Mouse (Mus musculus) hindbrain, postnatal 0 days (tissue): Measurements from ENCODE around the gene 1700016D06Rik. TPM values are rescaled to one million over a fixed set of nuclear protein-coding genes. Genes with fewer than 3 reads are reported as not detected.

Experiments used
- ATAC-seq: fragments of 200-750 bp; cut with Nextera tagmentation; 2 replicates; pipeline ENCODE4 v1.8.0; 2017; ENCODE audit warnings: mild to moderate bottlenecking, moderate TSS enrichment, moderate library complexity
- DNase-seq: peaks from one replicate; pipeline ENCODE4 v3.0.0-alpha.2; 2015; ENCODE audit warnings: low spot score
- H3K27ac ChIP-seq: fragments of 300-500 bp; sonication (generic); 2 replicates; pipeline ENCODE4 v1.5.1; 2014; ENCODE audit warnings: mild to moderate bottlenecking
- H3K27me3 ChIP-seq: fragments of 300-500 bp; sonication (generic); 2 replicates; pipeline ENCODE4 v1.6.1; 2014; ENCODE audit warnings: low read length, mixed read lengths; ENCODE audit not compliant: insufficient read depth
- H3K36me3 ChIP-seq: fragments of 300-500 bp; sonication (generic); 2 replicates; pipeline ENCODE4 v1.6.1; 2014; ENCODE audit warnings: low read length, mixed read lengths; ENCODE audit not compliant: insufficient read depth
- H3K4me1 ChIP-seq: fragments of 300-500 bp; sonication (generic); 2 replicates; pipeline ENCODE4 v1.6.1; 2014; ENCODE audit warnings: antibody characterized with exemption, low read length, mixed read lengths; ENCODE audit not compliant: insufficient read depth
- H3K4me2 ChIP-seq: fragments of 300-500 bp; sonication (generic); 2 replicates; pipeline ENCODE4 v1.6.1; 2014; ENCODE audit warnings: low read depth, mild to moderate bottlenecking, low read length, moderate library complexity, mixed read lengths
- H3K4me3 ChIP-seq: fragments of 300-500 bp; sonication (generic); 2 replicates; pipeline ENCODE4 v1.5.1; 2014; ENCODE audit warnings: low read length
- H3K9ac ChIP-seq: fragments of 300-500 bp; sonication (generic); replicated peaks from 2 replicates; pipeline ENCODE4 v1.6.1; 2014; ENCODE audit warnings: mild to moderate bottlenecking, low read length, moderate library complexity, mixed read lengths
- H3K9me3 ChIP-seq: fragments of 300-500 bp; sonication (generic); 2 replicates; pipeline ENCODE4 v1.6.1; 2016; ENCODE audit warnings: low read length, mixed read lengths
- CTCF ChIP-seq: IDR thresholded peaks from 2 replicates; pipeline ENCODE4 v1.5.1; 2016; ENCODE audit warnings: antibody characterized with exemption, control low read depth, low read depth
- WGBS: fragments of 180-500 bp; shearing (Covaris S2); extraction: QIAGEN DNeasy Blood & Tissue Kit; methylation state at CpG from one replicate; pipeline ENCODE4 v1.1.7; 2014; 5-methylcytosine and 5-hydroxymethylcytosine counted together
- microRNA-seq, 2 experiments: library from miRNA; unstranded; fragments of <30 nt; microRNA quantifications; one replicate each; pipeline ENCODE4; 2016
- polyA plus RNA-seq: library from polyadenylated mRNA; unstranded; fragments of >200 nt; fragmentation: Nextera tagmentation; extraction: Ambion mirVana; gene quantifications from 2 replicates; pipeline ENCODE4 v1.2.1, GENCODE M21; 2015
- total RNA-seq: library from RNA; depleted of rRNA; stranded (reverse); fragments of >200 nt; gene quantifications from 2 replicates; pipeline ENCODE4 v1.2.3, GENCODE M21; 2014; rRNA removed

1700016D06Rik gene
- total and polyA plus RNA-seq, 2 experiments from 2014 or later = not detected

DNA sequence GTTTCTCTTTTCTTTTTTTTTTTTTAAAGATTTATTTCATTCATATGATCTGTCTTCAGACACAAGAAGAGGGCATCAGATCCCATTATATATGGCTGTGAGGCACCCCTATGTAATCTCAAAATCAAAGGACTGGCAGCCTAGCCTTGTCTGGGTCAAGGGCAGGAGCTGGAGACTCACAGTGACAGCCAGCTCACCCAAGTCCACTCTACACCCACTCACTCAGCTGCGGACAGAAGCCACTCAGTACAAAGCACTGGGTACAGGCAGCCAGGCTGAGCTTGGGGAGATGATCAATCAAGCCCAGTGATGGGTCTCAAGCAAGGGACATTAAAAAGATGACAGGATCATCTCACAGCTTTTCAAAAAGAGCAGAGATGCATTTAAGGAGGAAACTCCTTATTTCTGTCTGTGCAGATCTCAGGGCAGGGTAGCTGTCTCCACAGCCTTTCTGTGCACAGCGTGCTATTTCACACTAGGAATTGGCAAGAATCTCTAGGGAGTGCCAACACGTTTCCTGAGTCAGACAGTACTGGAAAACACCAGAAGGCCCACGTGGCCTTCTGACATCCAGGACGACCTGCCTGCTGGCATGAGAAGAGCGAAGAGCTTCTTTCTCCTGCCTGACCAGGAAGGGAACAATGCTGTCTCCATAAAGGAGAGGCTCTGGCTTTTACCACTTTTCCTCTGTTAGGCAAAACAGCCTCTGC lies 86.6 kb downstream of the 1700016D06Rik start:
- Histone ChIP-seq H3K9me3 (no peaks in the 10 kb centered on the region), H3K9ac (no peak overlapping the region), H3K4me1 (no peaks in the 10 kb centered on the region), H3K27ac (no peak overlapping the region), H3K27me3 (no peaks in the 10 kb centered on the region), H3K4me2 (no peak overlapping the region), H3K36me3 (peaks cover 39% of the 10 kb centered on the region), H3K4me3 (no peak overlapping the region)
- ATAC-seq (no peak), DNase-seq (no peak)
- TF ChIP-seq CTCF = no peak
- WGBS = 65% methylated on average over 6 of the region's 6 CpGs

- Histone ChIP-seq H3K4me1 (no peaks in the 10 kb centered on the region), H3K9ac (no peak overlapping the region), H3K4me3 (no peak overlapping the region), H3K9me3 (no peaks in the 10 kb centered on the region), H3K36me3 (peaks cover 23% of the 10 kb centered on the region), H3K4me2 (no peak overlapping the region), H3K27ac (no peak overlapping the region), H3K27me3 (no peaks in the 10 kb centered on the region)
- WGBS = 96% methylated on average over 9 of the region's 9 CpGs
- DNase-seq (no peak), ATAC-seq (no peak)
- no peak for TF ChIP-seq CTCF
Measured at GRCm38 (mm10) chr8:11608848-11609247, 92.0 kb downstream of the 1700016D06Rik start.

Small RNAs within 50 kb of the gene (microRNA-seq; reads per million reads assigned to microRNA genes)
- 0.18 to 0.36 reads per million in 2 experiments for gene Mir7238

Other genes with a start within 250 kb of the 1700016D06Rik start
- gene Rab20, start 222.4 kb downstream of the 1700016D06Rik start, total RNA-seq = 0.58 and 4.7 TPM in 2 replicates
- 2.2 and 3.1 TPM in 2 replicates for gene Rab20, start 222.4 kb downstream of the 1700016D06Rik start, polyA plus RNA-seq
- 86.9 and 115 TPM in 2 replicates for gene Naxd, start 203.6 kb downstream of the 1700016D06Rik start, total RNA-seq
- 125 and 129 TPM in 2 replicates for gene Naxd, start 203.6 kb downstream of the 1700016D06Rik start, polyA plus RNA-seq
- gene Cars2, start 150.3 kb downstream of the 1700016D06Rik start, total RNA-seq = 42.6 and 58.0 TPM in 2 replicates
- 19.3 and 20.7 TPM in 2 replicates for gene Cars2, start 150.3 kb downstream of the 1700016D06Rik start, polyA plus RNA-seq
- 12.5 and 19.0 TPM in 2 replicates for gene Ing1, start 145.5 kb downstream of the 1700016D06Rik start, total RNA-seq
- 36.7 and 38.3 TPM in 2 replicates for gene Ing1, start 145.5 kb downstream of the 1700016D06Rik start, polyA plus RNA-seq
- gene Ankrd10, start 65.3 kb downstream of the 1700016D06Rik start, total RNA-seq = 108 and 127 TPM in 2 replicates
- 62.6 and 66.2 TPM in 2 replicates for gene Ankrd10, start 65.3 kb downstream of the 1700016D06Rik start, polyA plus RNA-seq
- 101 and 105 TPM in 2 replicates for gene Arhgef7, start 26.7 kb upstream of the 1700016D06Rik start, total RNA-seq
- gene Arhgef7, start 26.7 kb upstream of the 1700016D06Rik start, polyA plus RNA-seq = 49.7 and 53.9 TPM in 2 replicates
- not detected in 2 replicates for gene Tex29, start 139.4 kb upstream of the 1700016D06Rik start, total RNA-seq
- gene Tex29, start 139.4 kb upstream of the 1700016D06Rik start, polyA plus RNA-seq = 0.58 and 1.3 TPM in 2 replicates